Mouse (Mus musculus): ENCODE measurements at regions not wholly inside any gene's neighbourhood (a gene's known extent, or its start where the extent isn't known, plus 50 kb on each side); places are given as distances from the start of the nearest gene placed in this dataset.

GRCm38 (mm10) chr13:84878178-84878849 lies 310.9 kb upstream of the Ccnh start:
- WGBS, result 76% methylated on average over 1 of the region's 1 CpGs
- ATAC-seq, result no peak
- H3K27me3 ChIP-seq (replicated peaks; ENCODE audit: control insufficient read depth, insufficient read depth, low read length), result no peaks in the 10 kb centered on the region
- TF ChIP-seq CTCF (IDR thresholded peaks at IDR 0.05; ENCODE audit: low read depth), result no peak
- no peaks in the 10 kb centered on the region for H3K36me3 ChIP-seq (ENCODE audit: control insufficient read depth, insufficient read depth)
- H3K4me3 ChIP-seq (ENCODE audit: low read depth, low read length), result no peak overlapping the region
- H3K4me2 ChIP-seq (replicated peaks; ENCODE audit: low read depth), result no peak overlapping the region
- no peak overlapping the region for H3K9ac ChIP-seq (ENCODE audit: low read depth, low read length)
- no peak overlapping the region for H3K27ac ChIP-seq (ENCODE audit: low read depth, low read length)
- no peaks in the 10 kb centered on the region for H3K9me3 ChIP-seq (ENCODE audit: control insufficient read depth)
- H3K4me1 ChIP-seq (replicated peaks; ENCODE audit: control insufficient read depth, insufficient read depth, low read length), result no peaks in the 10 kb centered on the region

- ATAC-seq, result no peak
- 81% methylated on average over 6 of the region's 6 CpGs for WGBS
- no peak overlapping the region for H3K9ac ChIP-seq (ENCODE audit: low read depth, low read length)
- no peaks in the 10 kb centered on the region for H3K36me3 ChIP-seq (ENCODE audit: control insufficient read depth, insufficient read depth)
- no peaks in the 10 kb centered on the region for H3K27me3 ChIP-seq (replicated peaks; ENCODE audit: control insufficient read depth, insufficient read depth, low read length)
- H3K4me3 ChIP-seq (ENCODE audit: low read depth, low read length), result no peak overlapping the region
- H3K27ac ChIP-seq (ENCODE audit: low read depth, low read length), result no peak overlapping the region
- no peaks in the 10 kb centered on the region for H3K4me1 ChIP-seq (replicated peaks; ENCODE audit: control insufficient read depth, insufficient read depth, low read length)
- H3K4me2 ChIP-seq (replicated peaks; ENCODE audit: low read depth), result no peak overlapping the region
- no peaks in the 10 kb centered on the region for H3K9me3 ChIP-seq (ENCODE audit: control insufficient read depth)
- TF ChIP-seq CTCF (IDR thresholded peaks at IDR 0.05; ENCODE audit: low read depth), result no peak
Observed at GRCm38 (mm10) chr13:84905347-84905981, 283.7 kb upstream of the Ccnh start.

- no peak for ATAC-seq
- H3K4me1 ChIP-seq (replicated peaks; ENCODE audit: control insufficient read depth, insufficient read depth, low read length), result no peaks in the 10 kb centered on the region
- H3K4me3 ChIP-seq (ENCODE audit: low read depth, low read length), result no peak overlapping the region
- 65% methylated on average over 3 of the region's 3 CpGs for WGBS
- H3K9me3 ChIP-seq (ENCODE audit: control insufficient read depth), result no peaks in the 10 kb centered on the region
- H3K27me3 ChIP-seq (replicated peaks; ENCODE audit: control insufficient read depth, insufficient read depth, low read length), result no peaks in the 10 kb centered on the region
- H3K27ac ChIP-seq (ENCODE audit: low read depth, low read length), result no peak overlapping the region
- TF ChIP-seq CTCF (IDR thresholded peaks at IDR 0.05; ENCODE audit: low read depth), result no peak
- no peak overlapping the region for H3K9ac ChIP-seq (ENCODE audit: low read depth, low read length)
- no peak overlapping the region for H3K4me2 ChIP-seq (replicated peaks; ENCODE audit: low read depth)
- no peaks in the 10 kb centered on the region for H3K36me3 ChIP-seq (ENCODE audit: control insufficient read depth, insufficient read depth)
Observed at GRCm38 (mm10) chr13:84905994-84906393, 283.2 kb upstream of the Ccnh start.

DNA sequence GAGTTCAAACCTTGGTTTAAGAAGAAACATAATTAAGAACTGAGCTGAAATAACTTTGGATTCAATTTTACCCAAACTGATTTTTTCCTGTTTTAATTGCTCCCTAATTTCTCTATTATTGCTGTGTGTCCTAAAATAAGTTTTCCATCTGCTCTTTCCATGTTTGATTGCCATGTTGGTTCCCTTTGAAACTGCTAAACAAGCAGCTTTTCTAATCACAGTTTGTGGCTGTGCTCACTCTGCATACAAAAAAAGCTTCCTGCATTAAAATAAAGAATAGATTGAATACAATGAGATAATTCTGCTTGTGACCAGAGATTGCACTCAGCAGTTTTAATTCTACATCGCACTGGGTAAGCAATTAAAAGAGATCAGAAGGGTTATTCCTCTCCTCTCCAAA lies 257.9 kb upstream of the Ccnh start:
- Histone ChIP-seq H3K9me3 (ENCODE audit: control insufficient read depth) (no peaks in the 10 kb centered on the region), H3K4me2 (replicated peaks; ENCODE audit: low read depth) (no peak overlapping the region), H3K27me3 (replicated peaks; ENCODE audit: control insufficient read depth, insufficient read depth, low read length) (no peaks in the 10 kb centered on the region), H3K36me3 (ENCODE audit: control insufficient read depth, insufficient read depth) (no peaks in the 10 kb centered on the region), H3K4me1 (replicated peaks; ENCODE audit: control insufficient read depth, insufficient read depth, low read length) (no peaks in the 10 kb centered on the region), H3K4me3 (ENCODE audit: low read depth, low read length) (no peak overlapping the region), H3K9ac (ENCODE audit: low read depth, low read length) (no peak overlapping the region), H3K27ac (ENCODE audit: low read depth, low read length) (no peak overlapping the region)
- 83% methylated on average over 1 of the region's 1 CpGs for WGBS
- no peak for ATAC-seq
- TF ChIP-seq CTCF (IDR thresholded peaks at IDR 0.05; ENCODE audit: low read depth), result no peak

GRCm38 (mm10) chr13:84935610-84936009 lies 253.6 kb upstream of the Ccnh start:
- Histone ChIP-seq H3K4me3 (ENCODE audit: low read depth, low read length) (no peak overlapping the region), H3K4me1 (replicated peaks; ENCODE audit: control insufficient read depth, insufficient read depth, low read length) (no peaks in the 10 kb centered on the region), H3K36me3 (ENCODE audit: control insufficient read depth, insufficient read depth) (no peaks in the 10 kb centered on the region), H3K27me3 (replicated peaks; ENCODE audit: control insufficient read depth, insufficient read depth, low read length) (no peaks in the 10 kb centered on the region), H3K4me2 (replicated peaks; ENCODE audit: low read depth) (no peak overlapping the region), H3K9ac (ENCODE audit: low read depth, low read length) (no peak overlapping the region), H3K27ac (ENCODE audit: low read depth, low read length) (no peak overlapping the region), H3K9me3 (ENCODE audit: control insufficient read depth) (no peaks in the 10 kb centered on the region)
- WGBS, result 89% methylated on average over 1 of the region's 1 CpGs
- TF ChIP-seq CTCF (IDR thresholded peaks at IDR 0.05; ENCODE audit: low read depth), result no peak
- ATAC-seq, result no peak

DNA sequence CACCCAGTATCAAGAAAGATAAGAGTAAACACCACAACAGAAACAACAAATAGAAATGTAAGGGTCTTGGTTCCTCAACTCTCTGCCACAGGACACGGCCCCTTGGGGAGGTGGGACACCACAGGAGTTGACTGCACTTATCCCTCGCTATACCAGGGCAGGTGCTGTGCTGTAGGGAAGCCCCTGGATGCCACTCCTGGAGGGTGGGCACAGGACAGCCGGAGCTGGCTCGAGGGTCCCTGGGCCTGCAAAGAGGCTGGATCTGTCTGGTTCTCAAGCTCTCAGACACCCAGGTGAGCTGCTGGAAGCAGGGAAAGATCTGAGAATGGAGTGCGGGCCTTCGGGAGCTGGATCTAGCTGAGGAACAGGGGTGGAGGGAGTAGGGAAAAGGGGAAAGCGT lies 249.5 kb upstream of the Ccnh start:
- H3K27me3 ChIP-seq (replicated peaks; ENCODE audit: control insufficient read depth, insufficient read depth, low read length), result no peaks in the 10 kb centered on the region
- 84% methylated on average over 7 of the region's 7 CpGs for WGBS
- H3K4me2 ChIP-seq (replicated peaks; ENCODE audit: low read depth), result no peak overlapping the region
- no peaks in the 10 kb centered on the region for H3K4me1 ChIP-seq (replicated peaks; ENCODE audit: control insufficient read depth, insufficient read depth, low read length)
- H3K27ac ChIP-seq (ENCODE audit: low read depth, low read length), result no peak overlapping the region
- no peak for ATAC-seq
- no peaks in the 10 kb centered on the region for H3K9me3 ChIP-seq (ENCODE audit: control insufficient read depth)
- no peak for TF ChIP-seq CTCF (IDR thresholded peaks at IDR 0.05; ENCODE audit: low read depth)
- no peak overlapping the region for H3K4me3 ChIP-seq (ENCODE audit: low read depth, low read length)
- no peak overlapping the region for H3K9ac ChIP-seq (ENCODE audit: low read depth, low read length)
- H3K36me3 ChIP-seq (ENCODE audit: control insufficient read depth, insufficient read depth), result no peaks in the 10 kb centered on the region

Measured in intestine, postnatal 0 days (tissue).